Mouse (Mus musculus) liver (tissue): ENCODE results near the gene Sestd1.

ENCODE experiments used
- DNase-seq: peaks from one replicate; pipeline ENCODE4 v3.0.0-alpha.2; 2020; ENCODE audit warnings: mixed read lengths

The Sestd1 gene

DNA sequence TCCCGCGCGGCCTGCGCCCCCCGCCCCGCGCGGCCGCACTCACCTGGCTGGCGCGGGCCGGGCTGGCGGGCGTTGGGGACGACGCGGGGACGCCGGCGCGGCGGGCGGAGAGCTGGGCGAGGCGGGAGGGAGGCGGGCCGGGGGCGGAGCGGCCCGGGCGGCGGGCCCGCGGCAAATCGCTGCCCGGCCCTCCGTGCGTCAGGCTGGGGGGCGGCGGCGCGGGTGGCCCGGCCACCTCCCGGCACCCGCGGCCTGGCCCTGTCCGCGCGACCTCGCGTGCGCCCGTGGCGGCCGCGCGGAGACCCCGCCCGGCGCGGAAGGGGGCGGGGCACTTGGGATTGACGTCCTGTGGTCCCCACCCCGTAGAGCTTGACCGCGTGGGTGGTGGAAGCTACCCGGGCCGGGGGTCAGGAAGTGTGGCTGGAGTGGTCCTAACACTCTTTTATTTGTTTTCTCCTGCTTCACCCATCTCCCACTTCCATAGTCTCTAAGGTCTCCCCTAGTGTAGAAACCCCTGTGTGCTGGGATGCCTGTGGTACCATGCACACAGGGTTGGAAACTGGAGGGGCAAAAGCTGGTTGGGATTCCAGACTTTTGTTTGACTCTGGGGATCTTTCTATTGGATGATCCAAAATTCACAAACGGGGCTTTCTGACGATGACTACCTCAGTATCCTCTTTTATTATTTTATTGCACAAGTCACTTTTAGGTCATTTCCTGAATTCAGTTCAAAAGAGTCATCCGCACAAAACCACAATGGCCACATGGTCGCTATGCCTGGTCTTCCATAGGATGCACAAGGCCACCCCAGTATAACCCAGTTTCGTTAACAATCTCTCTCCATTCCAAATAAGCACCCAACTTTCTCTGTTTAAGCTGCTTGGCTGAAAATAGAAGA is at the start of gene Sestd1:
Gene Sestd1, minus strand, starts transcription at position 81 of the 898 bp plus-strand sequence.
- DNase-seq, result peak; percentile 45

GRCm38 (mm10) chr2:77327246-77327645 is 46.9 kb upstream of the Sestd1 start:
- DNase-seq, result no peak

DNA sequence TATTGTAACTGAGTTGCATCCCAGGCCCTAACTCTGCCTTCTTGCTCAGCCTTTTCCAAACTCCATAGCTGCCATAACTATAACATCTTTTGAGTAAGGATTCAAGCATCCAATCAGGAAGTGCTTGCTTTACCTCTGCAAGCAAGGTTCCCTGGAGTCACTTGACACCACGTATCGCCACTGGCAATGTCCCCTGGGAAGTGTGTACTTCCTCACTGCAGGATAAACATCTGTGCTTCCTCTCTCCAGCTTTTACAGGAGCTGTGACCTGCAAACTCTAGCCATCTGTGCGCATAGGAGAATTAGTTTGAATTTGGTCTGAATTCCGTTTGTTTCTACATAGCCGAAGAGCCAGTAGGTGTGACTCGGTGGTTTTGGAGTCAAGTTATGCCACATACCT is 43.3 kb upstream of the Sestd1 start:
- no peak for DNase-seq

DNA sequence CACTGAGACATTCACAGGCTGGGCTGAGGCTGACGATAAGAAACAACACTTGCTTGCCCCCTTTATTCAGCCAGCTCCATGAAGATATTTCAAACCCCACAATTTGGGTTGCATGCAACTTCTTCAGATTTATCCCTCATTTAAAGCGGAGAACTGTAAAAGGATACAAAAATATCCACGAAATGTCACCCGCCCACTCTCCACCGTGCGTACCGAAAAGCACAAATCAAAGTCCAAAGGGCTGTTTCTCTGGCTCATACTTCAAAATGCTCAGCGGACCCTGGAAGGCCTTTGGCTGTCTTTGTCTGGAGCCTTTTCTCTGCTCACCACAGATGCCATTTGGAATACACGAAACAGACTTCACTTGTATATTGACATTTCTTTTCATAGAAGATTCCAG is 42.8 kb upstream of the Sestd1 start:
- no peak for DNase-seq

DNA sequence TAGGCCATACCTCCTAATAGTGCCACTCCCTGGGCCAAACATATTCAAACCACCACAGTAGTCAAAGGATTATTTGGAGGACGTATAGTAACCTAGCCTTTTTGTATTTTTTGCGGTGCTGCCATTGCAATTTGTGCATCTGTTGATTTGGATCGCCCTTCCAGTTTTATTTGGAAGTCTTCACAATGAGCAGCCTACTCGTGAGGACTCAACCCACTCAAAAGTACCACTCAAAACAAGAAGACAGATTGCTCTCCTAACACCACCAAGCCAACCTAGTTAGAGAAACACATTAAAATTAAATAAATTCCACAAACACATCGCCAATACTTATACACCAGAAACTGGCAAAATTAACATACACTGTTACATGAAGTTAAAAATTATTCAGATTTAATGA is 38.8 kb upstream of the Sestd1 start:
- DNase-seq, result no peak

- DNase-seq, result no peak
These were observed 36.6 kb upstream of the Sestd1 start for GRCm38 (mm10) chr2:77316961-77317360.

DNA sequence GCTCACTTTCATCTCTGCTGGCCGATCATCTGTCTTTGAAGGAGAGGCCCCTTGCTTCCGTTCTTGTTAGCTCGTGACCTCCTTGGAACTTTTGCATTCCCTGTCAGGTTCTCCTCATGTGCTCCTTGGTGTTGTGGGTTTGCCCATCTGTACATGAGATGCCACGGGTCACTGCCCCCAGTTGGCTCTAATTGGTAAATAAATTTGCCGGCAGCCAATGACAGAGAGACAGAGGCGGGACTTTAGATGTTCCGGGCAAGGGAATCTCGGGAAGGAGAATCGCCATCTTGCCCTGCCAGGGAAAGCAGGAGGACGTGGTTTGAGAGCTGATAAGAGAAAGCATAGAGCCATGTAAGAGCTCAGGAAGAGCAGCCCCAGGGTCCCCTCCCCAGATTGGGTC is 33.5 kb upstream of the Sestd1 start:
- DNase-seq, result no peak

DNA sequence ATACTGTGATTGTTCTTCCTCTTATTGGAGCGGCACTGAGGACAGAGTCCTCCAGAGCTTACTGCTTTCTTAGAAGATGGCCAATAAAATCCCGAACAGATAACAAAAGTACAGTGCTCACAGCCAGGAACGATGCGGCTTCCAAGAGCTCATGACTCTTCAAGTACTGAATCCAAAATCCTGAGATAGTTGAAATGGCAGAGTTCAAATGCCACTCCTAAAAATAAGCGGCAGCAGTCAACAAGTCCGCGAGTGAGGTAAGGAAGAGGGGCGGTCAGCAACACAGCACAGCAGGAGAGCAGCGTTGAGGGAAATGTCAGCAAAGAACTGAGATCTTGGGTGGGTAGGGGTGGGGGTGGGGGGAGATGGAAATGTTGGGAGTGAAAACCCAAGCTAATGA is 32.2 kb upstream of the Sestd1 start:
- DNase-seq, result no peak

DNA sequence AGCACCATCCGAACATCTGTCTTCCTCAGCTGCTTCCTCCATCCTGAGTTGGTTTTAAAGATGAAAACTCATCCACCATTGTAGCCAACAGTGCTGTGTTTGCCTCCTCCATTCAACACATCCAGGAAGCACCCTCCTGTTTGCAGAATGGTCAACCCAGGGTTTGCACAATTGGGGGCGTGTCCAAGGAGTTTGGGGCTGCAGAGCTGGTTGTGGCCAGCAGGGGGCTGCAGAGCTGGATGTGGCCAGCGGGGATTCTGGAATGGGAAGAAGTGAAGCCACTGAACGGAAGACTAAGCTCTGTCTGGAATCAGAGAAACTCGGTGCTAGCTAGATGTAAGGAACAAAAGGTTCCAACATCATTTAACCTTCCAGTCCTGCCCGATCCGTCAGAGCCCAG is 28.9 kb upstream of the Sestd1 start:
- DNase-seq, result peak; percentile 40

- no peak for DNase-seq
These were observed 24.1 kb upstream of the Sestd1 start for GRCm38 (mm10) chr2:77304494-77304893.

GRCm38 (mm10) chr2:77303716-77304115 is 23.3 kb upstream of the Sestd1 start:
- no peak for DNase-seq

- DNase-seq, result no peak
These were observed 22.4 kb upstream of the Sestd1 start for GRCm38 (mm10) chr2:77302655-77303348.

DNA sequence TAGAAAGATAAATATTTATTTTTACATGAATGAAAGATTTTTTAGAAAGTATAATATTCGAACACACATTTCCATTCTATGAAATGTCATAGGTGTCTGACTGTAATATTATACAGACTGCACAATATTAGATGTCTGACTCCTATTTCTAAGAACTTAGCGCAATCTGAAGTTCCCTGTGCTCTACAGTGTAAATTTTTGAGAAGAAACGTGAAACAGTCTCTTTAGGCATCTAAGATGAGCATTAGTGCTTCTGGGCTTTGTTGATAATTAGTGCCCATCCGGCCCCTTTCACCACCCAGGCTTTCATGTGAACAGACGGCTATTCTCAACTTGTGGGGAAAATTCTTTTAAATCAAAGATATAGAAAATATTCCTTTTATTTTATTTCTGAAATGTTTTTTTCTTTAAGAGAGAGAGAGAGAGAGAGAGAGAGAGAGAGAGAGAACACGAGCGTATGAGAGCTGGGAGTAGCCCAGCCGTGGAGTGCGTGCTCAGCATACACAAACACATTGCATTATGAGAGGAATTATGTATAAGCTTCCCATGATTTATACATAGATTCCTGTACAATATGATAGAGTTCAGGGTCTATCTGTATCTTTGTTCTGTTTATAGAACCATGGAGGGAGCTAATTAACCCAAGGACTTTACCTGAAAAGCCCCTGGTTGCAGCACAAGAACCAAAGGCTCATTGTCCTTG is 21.4 kb upstream of the Sestd1 start:
- DNase-seq, result no peak

GRCm38 (mm10) chr2:77289701-77290100 is 9.3 kb upstream of the Sestd1 start:
- no peak for DNase-seq

- DNase-seq, result no peak
These were observed 6.4 kb upstream of the Sestd1 start for GRCm38 (mm10) chr2:77286755-77287154.

DNA sequence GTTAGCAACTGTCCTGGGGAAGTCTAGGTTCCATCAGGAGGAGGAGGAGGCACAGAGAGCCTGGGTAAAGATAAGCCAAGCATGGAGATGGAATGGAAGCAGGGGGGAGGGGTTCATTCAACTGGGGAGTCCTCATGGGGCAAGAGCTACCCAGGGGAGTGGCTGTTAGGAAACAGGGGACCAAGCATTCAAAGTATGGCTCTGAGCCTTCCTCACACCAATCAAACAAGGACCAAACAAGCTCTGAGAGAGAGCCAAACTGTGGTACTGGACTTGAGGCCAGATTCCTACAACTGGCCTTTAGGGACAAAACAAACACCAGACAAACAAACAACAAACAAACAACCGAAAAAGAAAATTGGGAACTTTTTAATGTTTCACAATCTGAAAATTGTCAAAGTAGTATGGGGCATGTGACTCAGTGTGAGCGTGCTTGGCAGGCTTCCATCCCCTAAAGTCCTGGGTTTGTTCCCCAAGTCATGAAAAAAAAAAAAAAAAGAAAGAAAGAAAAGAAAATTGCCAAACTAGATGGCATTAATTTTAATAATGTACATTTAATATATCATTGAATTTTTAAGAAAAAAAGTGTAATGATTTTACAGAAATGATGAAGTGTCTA is 4.0 kb upstream of the Sestd1 start:
- no peak for DNase-seq

- DNase-seq, result no peak
These were observed 406 bp downstream of the Sestd1 start for GRCm38 (mm10) chr2:77279861-77280511.

- DNase-seq, result no peak
These were observed 3.1 kb downstream of the Sestd1 start for GRCm38 (mm10) chr2:77277272-77277671.

DNA sequence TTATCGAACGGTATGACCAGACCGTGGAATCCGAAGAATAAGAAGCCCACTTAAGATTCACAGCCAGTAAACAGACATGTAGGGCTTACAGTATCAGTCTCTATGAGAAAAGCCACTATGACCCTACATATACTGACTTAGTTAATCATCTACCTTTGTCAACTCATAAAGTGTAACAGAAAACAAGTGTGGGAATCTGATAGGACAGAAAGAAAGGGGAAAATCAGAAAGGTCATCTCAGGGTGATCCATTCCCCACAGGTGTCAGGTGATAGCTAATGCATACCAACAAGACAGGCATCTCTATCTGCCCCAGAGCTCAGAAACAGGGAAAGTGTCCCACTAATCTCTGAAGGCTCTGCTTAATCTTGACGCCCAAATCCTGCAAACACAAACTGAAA is 4.5 kb downstream of the Sestd1 start:
- no peak for DNase-seq

DNA sequence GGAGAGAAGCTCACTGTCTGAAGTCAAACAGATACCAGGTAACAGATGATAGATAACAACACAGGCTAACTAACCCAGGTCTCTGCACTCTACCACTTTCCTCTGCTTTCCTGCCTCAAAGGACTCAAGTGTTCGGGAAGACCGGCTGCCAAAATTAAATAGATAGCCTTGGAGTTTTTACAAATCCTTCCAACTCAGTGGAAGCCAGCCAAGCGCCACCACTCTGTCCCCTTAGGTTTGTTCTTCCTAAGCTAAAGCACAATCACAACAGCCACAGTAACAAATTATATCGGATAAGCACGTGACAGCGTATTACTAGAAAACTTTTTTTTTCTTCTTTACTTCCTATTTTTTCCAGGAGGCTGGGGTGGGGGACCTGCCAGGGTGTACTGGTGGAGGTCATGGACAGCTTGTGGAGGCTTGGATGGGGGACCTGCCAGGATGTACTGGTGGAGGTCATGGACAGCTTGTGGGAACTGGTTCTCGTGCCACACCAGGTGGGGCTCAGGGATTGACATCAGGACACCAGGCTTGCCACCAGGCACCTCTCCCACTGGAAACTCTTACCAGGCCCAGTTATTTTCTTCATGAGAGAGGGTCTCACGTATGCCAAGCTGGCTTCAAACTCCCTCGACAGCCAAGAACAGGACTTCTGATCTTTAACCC is 5.3 kb downstream of the Sestd1 start:
- DNase-seq, result no peak

- no peak for DNase-seq
These were observed 7.4 kb downstream of the Sestd1 start for GRCm38 (mm10) chr2:77272953-77273352.

DNA sequence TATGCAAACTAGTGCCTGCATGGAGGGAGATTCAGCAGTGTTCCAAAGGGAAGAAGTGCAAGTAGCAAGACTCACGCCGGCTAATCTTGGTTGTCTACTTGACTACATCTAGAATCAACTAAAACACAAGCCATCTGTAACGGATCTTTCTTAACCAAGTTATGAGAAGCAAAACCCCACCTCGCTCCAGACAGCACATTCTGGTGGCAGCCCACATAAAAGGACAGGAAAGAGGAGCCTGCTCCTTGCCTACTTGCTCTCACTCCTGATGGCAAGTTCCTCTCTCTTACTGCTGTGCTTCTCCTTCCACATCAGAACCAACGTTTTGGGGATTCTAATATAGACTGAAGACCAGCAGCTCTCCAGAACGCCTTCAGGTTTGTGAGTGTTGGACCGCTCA is 9.6 kb downstream of the Sestd1 start:
- no peak for DNase-seq
